Comparison of ENCODE assay signal across 8 mouse cellular contexts in the genomic region with DNA sequence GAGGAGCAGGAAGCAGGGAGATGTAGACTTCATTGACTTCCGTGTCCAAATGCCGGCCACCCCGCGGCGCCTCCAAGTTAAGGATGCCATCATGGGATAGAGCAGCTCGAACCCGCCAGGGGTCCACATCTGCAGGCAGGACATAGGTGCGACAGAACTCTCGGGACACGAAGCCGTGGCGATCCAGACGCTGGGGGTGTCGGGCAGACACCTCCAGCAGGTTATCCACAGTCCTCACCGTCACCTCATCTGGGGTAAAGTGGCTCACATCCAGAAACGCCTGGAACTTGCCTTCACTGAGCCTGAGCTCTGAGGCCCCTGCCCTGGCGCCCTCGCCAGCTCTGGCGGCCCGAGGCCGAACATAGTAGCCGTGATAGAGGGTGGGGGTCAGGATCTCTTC. TPM values are rescaled to one million over a fixed set of nuclear protein-coding genes. Genes with fewer than 3 reads are reported as not detected.
DNase-seq lines count a peak whose midpoint lies in the region; ATAC-seq and TF ChIP-seq lines count a peak whose summit lies in the region.

TSS of gene Cryab (plus strand) at position 3 of the 400 bp plus-strand sequence.

- H3K9ac ChIP-seq in forebrain, embryonic 15.5 days (replicated peaks) = no peak within 1 kb of the TSS
- H3K9ac ChIP-seq in forebrain, embryonic 12.5 days = no peak within 1 kb of the TSS
- H3K9ac ChIP-seq in liver, embryonic 15.5 days = no peak within 1 kb of the TSS

- no peak for TF ChIP-seq POLR2A in thymus, adult 2 months (IDR thresholded peaks at IDR 0.05; ENCODE audit: control insufficient read depth, extremely low read depth, insufficient read depth, low read length, poor library complexity)

- no peak within 1 kb of the TSS for H3K27ac ChIP-seq in forebrain, embryonic 15.5 days (replicated peaks)
- no peak within 1 kb of the TSS for H3K27ac ChIP-seq in forebrain, embryonic 12.5 days
- no peak within 1 kb of the TSS for H3K27ac ChIP-seq in thymus, adult 2 months (ENCODE audit: control insufficient read depth, insufficient read depth, low read length)
- H3K27ac ChIP-seq in liver, embryonic 15.5 days (replicated peaks) = no peak within 1 kb of the TSS

- H3K4me1 ChIP-seq in forebrain, embryonic 15.5 days = peaks cover 11% of the 10 kb centered on the region
- H3K4me1 ChIP-seq in forebrain, embryonic 12.5 days = peaks cover 2% of the 10 kb centered on the region
- H3K4me1 ChIP-seq in thymus, adult 2 months (replicated peaks; ENCODE audit: control insufficient read depth, insufficient read depth, low read length) = 0 out of 2 replicates have a peak, but pooled peaks cover 2% of the 10 kb centered on the region
- no peaks in the 10 kb centered on the region for H3K4me1 ChIP-seq in liver, embryonic 15.5 days (replicated peaks)

- WGBS in forebrain, embryonic 15.5 days = 81% methylated on average over 22 of the region's 22 CpGs
- WGBS in forebrain, embryonic 12.5 days = 74% methylated on average over 22 of the region's 22 CpGs
- 85% methylated on average over 22 of the region's 22 CpGs for WGBS in thymus, adult 2 months
- 64% methylated on average over 22 of the region's 22 CpGs for WGBS in liver, embryonic 15.5 days (ENCODE audit: insufficient replicate concordance)

- H3K4me3 ChIP-seq in forebrain, embryonic 15.5 days = no peak within 1 kb of the TSS
- H3K4me3 ChIP-seq in forebrain, embryonic 12.5 days (replicated peaks) = no peak within 1 kb of the TSS
- H3K4me3 ChIP-seq in thymus, adult 2 months (ENCODE audit: control insufficient read depth, insufficient read depth, low read length) = no peak within 1 kb of the TSS
- no peak within 1 kb of the TSS for H3K4me3 ChIP-seq in liver, embryonic 15.5 days (replicated peaks)

- intact Hi-C loops in heart, postnatal 36 days (cut with DNase I) = no loop called here

- H3K36me3 ChIP-seq in forebrain, embryonic 15.5 days = no peaks in the 10 kb centered on the region
- no peaks in the 10 kb centered on the region for H3K36me3 ChIP-seq in forebrain, embryonic 12.5 days (replicated peaks)
- no peaks in the 10 kb centered on the region for H3K36me3 ChIP-seq in thymus, adult 2 months (ENCODE audit: control insufficient read depth, insufficient read depth, low read length)
- H3K36me3 ChIP-seq in liver, embryonic 15.5 days (replicated peaks) = no peaks in the 10 kb centered on the region

- no peak within 1 kb of the TSS for H3K4me2 ChIP-seq in forebrain, embryonic 15.5 days (replicated peaks)
- H3K4me2 ChIP-seq in forebrain, embryonic 12.5 days = no peak within 1 kb of the TSS
- H3K4me2 ChIP-seq in liver, embryonic 15.5 days = no peak within 1 kb of the TSS

- no peaks in the 10 kb centered on the region for H3K9me3 ChIP-seq in forebrain, embryonic 15.5 days
- H3K9me3 ChIP-seq in forebrain, embryonic 12.5 days = no peaks in the 10 kb centered on the region
- no peaks in the 10 kb centered on the region for H3K9me3 ChIP-seq in liver, embryonic 15.5 days (replicated peaks)

- DNase-seq in thymus, adult 2 months = no peak
- DNase-seq in thymus, postnatal 25 days = no peak
- DNase-seq in heart, postnatal 36 days = peak; percentile 34 to 35
- DNase-seq in spleen, postnatal 4 days (ENCODE audit: low spot score in 2 of 2) = no peak
- no peak for DNase-seq in B cell, adult 2 months

- no peak for ATAC-seq in forebrain, embryonic 15.5 days (replicated peaks)
- no peak for ATAC-seq in forebrain, embryonic 12.5 days (ENCODE audit: low FRiP score)
- no peak for ATAC-seq in liver, embryonic 15.5 days (ENCODE audit: insufficient read depth)

- H3K27me3 ChIP-seq in forebrain, embryonic 15.5 days = no peaks in the 10 kb centered on the region
- H3K27me3 ChIP-seq in forebrain, embryonic 12.5 days = peaks cover 20% of the 10 kb centered on the region
- no peaks in the 10 kb centered on the region for H3K27me3 ChIP-seq in thymus, adult 2 months (ENCODE audit: control insufficient read depth, insufficient read depth, low read length)
- H3K27me3 ChIP-seq in liver, embryonic 15.5 days = peaks cover 12% of the 10 kb centered on the region; the same call in 1 of the 2 replicates

- no peak for TF ChIP-seq CTCF in thymus, adult 2 months (IDR thresholded peaks at IDR 0.05; ENCODE audit: borderline replicate concordance, control insufficient read depth, extremely low read depth, insufficient read depth, low read length, poor library complexity)

RNA-seq across cellular contexts. Expression of gene Cryab, which starts in this region (rescaled TPM):
- polyA plus RNA-seq in forebrain, embryonic 15.5 days (2015; fragmentation: Nextera tagmentation; extraction: Ambion mirVana) = 13.1 and 14.1 TPM in 2 replicates
- 3.9 and 6.5 TPM in 2 replicates for polyA plus RNA-seq in forebrain, embryonic 12.5 days (2016; fragmentation: Nextera tagmentation; extraction: Ambion mirVana)
- 29.7 and 146 TPM in 2 replicates for polyA plus RNA-seq in thymus, adult 2 months (2012; rRNA removed)
- 1,000 to 10,000 TPM; 2,657 to 2,874 TPM for total RNA-seq in heart, postnatal 36 days (2021)
- polyA plus RNA-seq in liver, embryonic 15.5 days (2015; fragmentation: Nextera tagmentation; extraction: Ambion mirVana) = 9.9 and 15.2 TPM in 2 replicates

Comparison
In these comparisons a context has a peak if more than half of its experiments do, and no peak if none do; other contexts are left out.
1. DNase-seq: peak in heart, postnatal 36 days (2 of 2); none in thymus, adult 2 months (single experiment), thymus, postnatal 25 days (single experiment), spleen, postnatal 4 days (0 of 2) and B cell, adult 2 months (0 of 2).